Mouse (Mus musculus): ENCODE results near the gene Tbc1d1. TPM values are rescaled to one million over a fixed set of nuclear protein-coding genes. Genes with fewer than 3 reads are reported as not detected.

The Tbc1d1 gene
- polyA plus RNA-seq, 1 experiment from 2014 or later: 15.4 TPM

GRCm38 (mm10) chr5:64172884-64173283 lies 16.8 kb downstream of the Tbc1d1 start:
- Histone ChIP-seq H3K9me3 (ENCODE audit: control insufficient read depth, low read length) (no peaks in the 10 kb centered on the region), H3K9ac (no peak overlapping the region), H3K27me3 (ENCODE audit: control insufficient read depth, insufficient read depth, low read length) (no peaks in the 10 kb centered on the region), H3K4me2 (replicated peaks) (no peak overlapping the region), H3K4me1 (replicated peaks; ENCODE audit: control insufficient read depth, insufficient read depth, low read length) (no peaks in the 10 kb centered on the region; the same call in 1 of the 2 replicates), H3K4me3 (replicated peaks; ENCODE audit: low read length) (no peak overlapping the region), H3K27ac (no peak overlapping the region), H3K36me3 (replicated peaks; ENCODE audit: control insufficient read depth, insufficient read depth) (no peaks in the 10 kb centered on the region)
- DNase-seq (ENCODE audit: low spot score) (no peak), ATAC-seq (ENCODE audit: low FRiP score) (no peak)
- WGBS: 71% methylated on average over 3 of the region's 3 CpGs

- Histone ChIP-seq H3K4me3 (replicated peaks; ENCODE audit: low read length) (no peak overlapping the region), H3K9me3 (ENCODE audit: control insufficient read depth, low read length) (no peaks in the 10 kb centered on the region), H3K4me2 (replicated peaks) (no peak overlapping the region), H3K9ac (no peak overlapping the region), H3K27me3 (ENCODE audit: control insufficient read depth, insufficient read depth, low read length) (no peaks in the 10 kb centered on the region), H3K36me3 (replicated peaks; ENCODE audit: control insufficient read depth, insufficient read depth) (no peaks in the 10 kb centered on the region), H3K27ac (no peak overlapping the region), H3K4me1 (replicated peaks; ENCODE audit: control insufficient read depth, insufficient read depth, low read length) (no peaks in the 10 kb centered on the region; the same call in 1 of the 2 replicates)
- 0 out of 2 replicates have a peak, but pooled peaks have one; percentile 40 for ATAC-seq (ENCODE audit: low FRiP score)
- WGBS: 70% methylated on average over 16 of the region's 16 CpGs
- no peak for DNase-seq (ENCODE audit: low spot score)
Observed at GRCm38 (mm10) chr5:64173302-64173701, 17.2 kb downstream of the Tbc1d1 start.

GRCm38 (mm10) chr5:64174429-64174935 lies 18.4 kb downstream of the Tbc1d1 start:
- no peak overlapping the region for H3K4me3 ChIP-seq (replicated peaks; ENCODE audit: low read length)
- 84% methylated on average over 5 of the region's 5 CpGs for WGBS
- no peaks in the 10 kb centered on the region for H3K9me3 ChIP-seq (ENCODE audit: control insufficient read depth, low read length)
- no peaks in the 10 kb centered on the region; the same call in 1 of the 2 replicates for H3K4me1 ChIP-seq (replicated peaks; ENCODE audit: control insufficient read depth, insufficient read depth, low read length)
- ATAC-seq (ENCODE audit: low FRiP score): no peak
- no peak overlapping the region for H3K27ac ChIP-seq
- no peaks in the 10 kb centered on the region for H3K27me3 ChIP-seq (ENCODE audit: control insufficient read depth, insufficient read depth, low read length)
- no peak for DNase-seq (ENCODE audit: low spot score)
- H3K4me2 ChIP-seq (replicated peaks): no peak overlapping the region
- no peak overlapping the region for H3K9ac ChIP-seq
- no peaks in the 10 kb centered on the region for H3K36me3 ChIP-seq (replicated peaks; ENCODE audit: control insufficient read depth, insufficient read depth)

- WGBS: 86% methylated on average over 8 of the region's 8 CpGs
- Histone ChIP-seq H3K27ac (no peak overlapping the region), H3K4me2 (replicated peaks) (no peak overlapping the region), H3K36me3 (replicated peaks; ENCODE audit: control insufficient read depth, insufficient read depth) (no peaks in the 10 kb centered on the region), H3K9me3 (ENCODE audit: control insufficient read depth, low read length) (no peaks in the 10 kb centered on the region), H3K27me3 (ENCODE audit: control insufficient read depth, insufficient read depth, low read length) (no peaks in the 10 kb centered on the region), H3K4me1 (replicated peaks; ENCODE audit: control insufficient read depth, insufficient read depth, low read length) (no peaks in the 10 kb centered on the region), H3K4me3 (replicated peaks; ENCODE audit: low read length) (no peak overlapping the region), H3K9ac (no peak overlapping the region)
- no peak for DNase-seq (ENCODE audit: low spot score)
- ATAC-seq (ENCODE audit: low FRiP score): no peak
Observed at GRCm38 (mm10) chr5:64180548-64180947, 24.4 kb downstream of the Tbc1d1 start.

GRCm38 (mm10) chr5:64183712-64184111 lies 27.6 kb downstream of the Tbc1d1 start:
- ATAC-seq (ENCODE audit: low FRiP score) (no peak), DNase-seq (ENCODE audit: low spot score) (peak; percentile 53)
- Histone ChIP-seq H3K4me1 (replicated peaks; ENCODE audit: control insufficient read depth, insufficient read depth, low read length) (no peaks in the 10 kb centered on the region), H3K4me3 (replicated peaks; ENCODE audit: low read length) (no peak overlapping the region), H3K27ac (no peak overlapping the region), H3K9me3 (ENCODE audit: control insufficient read depth, low read length) (no peaks in the 10 kb centered on the region), H3K9ac (no peak overlapping the region), H3K36me3 (replicated peaks; ENCODE audit: control insufficient read depth, insufficient read depth) (no peaks in the 10 kb centered on the region), H3K4me2 (replicated peaks) (no peak overlapping the region), H3K27me3 (ENCODE audit: control insufficient read depth, insufficient read depth, low read length) (no peaks in the 10 kb centered on the region)
- 44% methylated on average over 4 of the region's 4 CpGs for WGBS

GRCm38 (mm10) chr5:64185257-64185656 lies 29.2 kb downstream of the Tbc1d1 start:
- Histone ChIP-seq H3K9me3 (ENCODE audit: control insufficient read depth, low read length) (no peaks in the 10 kb centered on the region), H3K27ac (no peak overlapping the region), H3K9ac (no peak overlapping the region), H3K36me3 (replicated peaks; ENCODE audit: control insufficient read depth, insufficient read depth) (no peaks in the 10 kb centered on the region), H3K4me1 (replicated peaks; ENCODE audit: control insufficient read depth, insufficient read depth, low read length) (no peaks in the 10 kb centered on the region), H3K4me2 (replicated peaks) (no peak overlapping the region), H3K4me3 (replicated peaks; ENCODE audit: low read length) (no peak overlapping the region), H3K27me3 (ENCODE audit: control insufficient read depth, insufficient read depth, low read length) (no peaks in the 10 kb centered on the region)
- 52% methylated on average over 7 of the region's 7 CpGs for WGBS
- no peak for ATAC-seq (ENCODE audit: low FRiP score)
- no peak for DNase-seq (ENCODE audit: low spot score)

- no peaks in the 10 kb centered on the region for H3K4me1 ChIP-seq (replicated peaks; ENCODE audit: control insufficient read depth, insufficient read depth, low read length)
- no peaks in the 10 kb centered on the region for H3K27me3 ChIP-seq (ENCODE audit: control insufficient read depth, insufficient read depth, low read length)
- no peak overlapping the region for H3K4me3 ChIP-seq (replicated peaks; ENCODE audit: low read length)
- H3K36me3 ChIP-seq (replicated peaks; ENCODE audit: control insufficient read depth, insufficient read depth): no peaks in the 10 kb centered on the region
- no peak overlapping the region for H3K9ac ChIP-seq
- 75% methylated on average over 5 of the region's 5 CpGs for WGBS
- no peak for DNase-seq (ENCODE audit: low spot score)
- no peaks in the 10 kb centered on the region for H3K9me3 ChIP-seq (ENCODE audit: control insufficient read depth, low read length)
- no peak for ATAC-seq (ENCODE audit: low FRiP score)
- no peak overlapping the region for H3K4me2 ChIP-seq (replicated peaks)
- H3K27ac ChIP-seq: no peak overlapping the region
Observed at GRCm38 (mm10) chr5:64186566-64186965, 30.5 kb downstream of the Tbc1d1 start.

GRCm38 (mm10) chr5:64188083-64188648 lies 32.1 kb downstream of the Tbc1d1 start:
- Histone ChIP-seq H3K4me1 (replicated peaks; ENCODE audit: control insufficient read depth, insufficient read depth, low read length) (no peaks in the 10 kb centered on the region), H3K9me3 (ENCODE audit: control insufficient read depth, low read length) (no peaks in the 10 kb centered on the region), H3K36me3 (replicated peaks; ENCODE audit: control insufficient read depth, insufficient read depth) (no peaks in the 10 kb centered on the region), H3K4me2 (replicated peaks) (no peak overlapping the region), H3K27ac (no peak overlapping the region), H3K27me3 (ENCODE audit: control insufficient read depth, insufficient read depth, low read length) (no peaks in the 10 kb centered on the region), H3K4me3 (replicated peaks; ENCODE audit: low read length) (no peak overlapping the region), H3K9ac (no peak overlapping the region)
- 45% methylated on average over 3 of the region's 3 CpGs for WGBS
- no peak for ATAC-seq (ENCODE audit: low FRiP score)
- no peak for DNase-seq (ENCODE audit: low spot score)

GRCm38 (mm10) chr5:64190892-64191291 lies 34.8 kb downstream of the Tbc1d1 start:
- no peaks in the 10 kb centered on the region for H3K27me3 ChIP-seq (ENCODE audit: control insufficient read depth, insufficient read depth, low read length)
- DNase-seq (ENCODE audit: low spot score) (no peak), ATAC-seq (ENCODE audit: low FRiP score) (no peak)
- H3K4me1 ChIP-seq (replicated peaks; ENCODE audit: control insufficient read depth, insufficient read depth, low read length): no peaks in the 10 kb centered on the region
- no peak overlapping the region for H3K9ac ChIP-seq
- WGBS: 94% methylated on average over 5 of the region's 5 CpGs
- H3K27ac ChIP-seq: no peak overlapping the region
- no peak overlapping the region for H3K4me2 ChIP-seq (replicated peaks)
- no peaks in the 10 kb centered on the region for H3K36me3 ChIP-seq (replicated peaks; ENCODE audit: control insufficient read depth, insufficient read depth)
- no peak overlapping the region for H3K4me3 ChIP-seq (replicated peaks; ENCODE audit: low read length)
- H3K9me3 ChIP-seq (ENCODE audit: control insufficient read depth, low read length): no peaks in the 10 kb centered on the region

- Histone ChIP-seq H3K9me3 (ENCODE audit: control insufficient read depth, low read length) (no peaks in the 10 kb centered on the region), H3K27me3 (ENCODE audit: control insufficient read depth, insufficient read depth, low read length) (no peaks in the 10 kb centered on the region), H3K4me3 (replicated peaks; ENCODE audit: low read length) (no peak overlapping the region), H3K36me3 (replicated peaks; ENCODE audit: control insufficient read depth, insufficient read depth) (no peaks in the 10 kb centered on the region), H3K4me2 (replicated peaks) (no peak overlapping the region), H3K27ac (no peak overlapping the region), H3K4me1 (replicated peaks; ENCODE audit: control insufficient read depth, insufficient read depth, low read length) (no peaks in the 10 kb centered on the region), H3K9ac (no peak overlapping the region)
- DNase-seq (ENCODE audit: low spot score) (no peak), ATAC-seq (ENCODE audit: low FRiP score) (no peak)
- WGBS: 67% methylated on average over 11 of the region's 11 CpGs
Observed at GRCm38 (mm10) chr5:64193353-64193752, 37.2 kb downstream of the Tbc1d1 start.
